In genomic region chr7:112819833-112820232, GRCm38 (mm10) we compare ENCODE assay signal across 34 mouse cellular contexts.
DNase-seq lines count a peak whose midpoint lies in the region; ATAC-seq and TF ChIP-seq lines count a peak whose summit lies in the region.
"Had no signal": no experiment of that assay in that cellular context is flagged by ENCODE, and none has a peak within 500 bp of the region (broad histone marks: within the 10 kb centered on the region; RNA-seq: fewer than 3 reads in every experiment).

No protein-coding gene starts in this region.

- H3K4me3 ChIP-seq in kidney, embryonic 16.5 days (ENCODE audit: low read length), result no peak overlapping the region
- no peak overlapping the region for H3K4me3 ChIP-seq in stomach, postnatal 0 days (ENCODE audit: low read depth, low read length)
- H3K4me3 ChIP-seq: embryonic facial prominence, embryonic 10.5 days; embryonic facial prominence, embryonic 15.5 days; forebrain, embryonic 12.5 days; heart, embryonic 13.5 days; hindbrain, embryonic 10.5 days; hindbrain, embryonic 15.5 days; liver, embryonic 13.5 days; neural tube, embryonic 15.5 days; stomach, embryonic 15.5 days had no signal

- 69% methylated on average over 4 of the region's 4 CpGs for WGBS in kidney, embryonic 16.5 days
- 57% methylated on average over 4 of the region's 4 CpGs for WGBS in stomach, postnatal 0 days

- no peaks in the 10 kb centered on the region for H3K27me3 ChIP-seq in kidney, embryonic 16.5 days (ENCODE audit: insufficient read depth, low read length)
- H3K27me3 ChIP-seq in stomach, postnatal 0 days (ENCODE audit: control insufficient read depth, insufficient read depth, low read length), result no peaks in the 10 kb centered on the region
- H3K27me3 ChIP-seq: embryonic facial prominence, embryonic 15.5 days; forebrain, embryonic 12.5 days; heart, embryonic 13.5 days; hindbrain, embryonic 15.5 days; liver, embryonic 13.5 days; neural tube, embryonic 15.5 days; Patski; stomach, embryonic 15.5 days had no signal

- no peak for DNase-seq in frontal cortex, postnatal 36 days (ENCODE audit: low spot score in 2 of 2)
- DNase-seq in kidney, postnatal 36 days, result no peak
- no peak for DNase-seq in stomach, postnatal 0 days (ENCODE audit: low spot score)
- DNase-seq in right cerebral cortex, postnatal 14 days, result no peak
- DNase-seq: adrenal gland, postnatal 36 days; cerebellum, adult 2 months; cerebellum, postnatal 14 days; forebrain, postnatal 0 days; gastrocnemius, postnatal 36 days; heart, adult 18-20 months; heart, postnatal 10 days; kidney, adult 9 months; layer of hippocampus, postnatal 36 days; liver, embryonic 13.5 days; lung, adult 18-20 months; lung, postnatal 10 days; midbrain, embryonic 14.5 days; retina, postnatal 1 day; right cerebral cortex, postnatal 25 days; thymus, postnatal 14 days had no signal

- H3K9ac ChIP-seq in kidney, embryonic 16.5 days (replicated peaks; ENCODE audit: low read length), result no peak overlapping the region
- H3K9ac ChIP-seq in stomach, postnatal 0 days (ENCODE audit: low read length), result no peak overlapping the region
- H3K9ac ChIP-seq: embryonic facial prominence, embryonic 15.5 days; forebrain, embryonic 12.5 days; forebrain, postnatal 0 days; heart, embryonic 13.5 days; hindbrain, embryonic 15.5 days; liver, embryonic 13.5 days; neural tube, embryonic 15.5 days; stomach, embryonic 15.5 days had no signal

- H3K9me3 ChIP-seq in kidney, embryonic 16.5 days (ENCODE audit: low read length), result no peaks in the 10 kb centered on the region
- no peaks in the 10 kb centered on the region for H3K9me3 ChIP-seq in stomach, postnatal 0 days (ENCODE audit: control insufficient read depth, low read length)
- H3K9me3 ChIP-seq: embryonic facial prominence, embryonic 10.5 days; embryonic facial prominence, embryonic 15.5 days; forebrain, embryonic 12.5 days; heart, embryonic 13.5 days; hindbrain, embryonic 10.5 days; hindbrain, embryonic 15.5 days; liver, embryonic 13.5 days; neural tube, embryonic 15.5 days; stomach, embryonic 15.5 days had no signal

- no peak for TF ChIP-seq EP300 in stomach, postnatal 0 days (optimal IDR thresholded peaks at IDR 0.05)

- H3K27ac ChIP-seq in kidney, embryonic 16.5 days (ENCODE audit: low read length), result peak overlapping the region; percentile 35; the same call in 1 of the 2 replicates
- 0 out of 2 replicates have a peak overlapping the region, but pooled peaks have one; percentile 4 for H3K27ac ChIP-seq in stomach, postnatal 0 days (replicated peaks)
- H3K27ac ChIP-seq: embryonic facial prominence, embryonic 10.5 days; embryonic facial prominence, embryonic 15.5 days; forebrain, embryonic 12.5 days; heart, embryonic 13.5 days; hindbrain, embryonic 10.5 days; hindbrain, embryonic 15.5 days; liver, embryonic 13.5 days; neural tube, embryonic 15.5 days; stomach, embryonic 15.5 days had no signal

- no peak overlapping the region for H3K4me2 ChIP-seq in kidney, embryonic 16.5 days (replicated peaks; ENCODE audit: low read depth, low read length)
- H3K4me2 ChIP-seq in stomach, postnatal 0 days (replicated peaks; ENCODE audit: low read depth), result no peak overlapping the region
- H3K4me2 ChIP-seq: embryonic facial prominence, embryonic 15.5 days; forebrain, embryonic 12.5 days; heart, embryonic 13.5 days; hindbrain, embryonic 15.5 days; liver, embryonic 13.5 days; neural tube, embryonic 15.5 days; stomach, embryonic 15.5 days had no signal

- H3K4me1 ChIP-seq in kidney, embryonic 16.5 days (ENCODE audit: insufficient read depth, low read length), result peaks cover 46% of the 10 kb centered on the region
- 0 out of 2 replicates have a peak, but pooled peaks cover 2% of the 10 kb centered on the region for H3K4me1 ChIP-seq in stomach, postnatal 0 days (replicated peaks; ENCODE audit: control insufficient read depth, insufficient read depth)

- no peak for TF ChIP-seq CTCF in stomach, postnatal 0 days (IDR thresholded peaks at IDR 0.05; ENCODE audit: low read depth)

- ATAC-seq in frontal cortex, adult (ENCODE audit: low TSS enrichment), result peak; percentile 73
- no peak for ATAC-seq in kidney, embryonic 16.5 days (ENCODE audit: low FRiP score, low TSS enrichment)
- peak; percentile 57 to 74 for ATAC-seq in hematopoietic stem cell, adult 5-6 weeks (replicated peaks in 1 of 2; ENCODE audit: insufficient read depth in 1 of 2, low FRiP score in 2 of 2, low TSS enrichment in 1 of 2, low read depth in 1 of 2, poor library complexity in 2 of 2, severe bottlenecking in 2 of 2)
- no peak for ATAC-seq in stomach, postnatal 0 days (ENCODE audit: low FRiP score, low TSS enrichment)
- ATAC-seq: forebrain, postnatal 0 days; inflammation-experienced regulatory T-cells, adult 6 months; Patski had no signal

- H3K36me3 ChIP-seq in kidney, embryonic 16.5 days (ENCODE audit: insufficient read depth, low read length), result no peaks in the 10 kb centered on the region
- H3K36me3 ChIP-seq in stomach, postnatal 0 days (ENCODE audit: control insufficient read depth, insufficient read depth, low read length), result no peaks in the 10 kb centered on the region
- H3K36me3 ChIP-seq: embryonic facial prominence, embryonic 10.5 days; embryonic facial prominence, embryonic 15.5 days; forebrain, embryonic 12.5 days; G1E; heart, embryonic 13.5 days; hindbrain, embryonic 10.5 days; hindbrain, embryonic 15.5 days; liver, embryonic 13.5 days; neural tube, embryonic 15.5 days; stomach, embryonic 15.5 days had no signal

Comparison
In these comparisons a context has a peak if more than half of its experiments do, and no peak if none do; other contexts are left out.
1. ATAC-seq: peak in frontal cortex, adult (single experiment) and hematopoietic stem cell, adult 5-6 weeks (2 of 2); none in kidney, embryonic 16.5 days (single experiment) and stomach, postnatal 0 days (single experiment).